Mouse (Mus musculus) liver, embryonic 15.5 days (tissue): ENCODE measurements around the gene Dazl. TPM values are rescaled to one million over a fixed set of nuclear protein-coding genes. Genes with fewer than 3 reads are reported as not detected.
"Not testable (repeated sequence)": the region's sequence is repeated elsewhere in the genome, so short reads cannot be mapped to it uniquely, and the experiment has no call there.

Experiments
- ATAC-seq: fragments of 200-750 bp; cut with Nextera tagmentation; 2 replicates; pipeline ENCODE4 v1.8.0; 2017; ENCODE audit warnings: moderate number of reproducible peaks, mild to moderate bottlenecking, moderate library complexity; ENCODE audit not compliant: insufficient read depth
- H3K27ac ChIP-seq: fragments of 300-500 bp; sonication (generic); replicated peaks from 2 replicates; pipeline ENCODE4 v1.5.1; 2015; ENCODE audit warnings: mild to moderate bottlenecking, inconsistent platforms
- H3K27me3 ChIP-seq: fragments of 300-500 bp; sonication (generic); 2 replicates; pipeline ENCODE4 v1.6.1; 2015; ENCODE audit warnings: mild to moderate bottlenecking, inconsistent platforms
- H3K36me3 ChIP-seq: fragments of 300-500 bp; sonication (generic); replicated peaks from 2 replicates; pipeline ENCODE4 v1.6.1; 2015; ENCODE audit warnings: moderate library complexity, mild to moderate bottlenecking, inconsistent platforms
- H3K4me1 ChIP-seq: fragments of 300-500 bp; sonication (generic); replicated peaks from 2 replicates; pipeline ENCODE4 v1.6.1; 2015; ENCODE audit warnings: inconsistent platforms
- H3K4me2 ChIP-seq: fragments of 300-500 bp; sonication (generic); 2 replicates; pipeline ENCODE4 v1.6.1; 2015; ENCODE audit warnings: moderate library complexity, mild to moderate bottlenecking, inconsistent platforms
- H3K4me3 ChIP-seq: fragments of 300-500 bp; sonication (generic); replicated peaks from 2 replicates; pipeline ENCODE4 v1.5.1; 2015; ENCODE audit warnings: mild to moderate bottlenecking, inconsistent platforms
- H3K9ac ChIP-seq: fragments of 300-500 bp; sonication (generic); 2 replicates; pipeline ENCODE4 v1.6.1; 2015; ENCODE audit warnings: moderate library complexity, mild to moderate bottlenecking, inconsistent platforms
- H3K9me3 ChIP-seq: fragments of 300-500 bp; sonication (generic); replicated peaks from 2 replicates; pipeline ENCODE4 v1.6.1; 2016; ENCODE audit warnings: inconsistent platforms
- WGBS: fragments of 180-500 bp; shearing (Covaris S2); methylation state at CpG from one replicate; pipeline ENCODE4 v1.1.7; 2015; ENCODE audit warnings: mixed read lengths; ENCODE audit not compliant: insufficient replicate concordance; 5-methylcytosine and 5-hydroxymethylcytosine counted together
- polyA plus RNA-seq: library from polyadenylated mRNA; unstranded; fragments of >200 nt; fragmentation: Nextera tagmentation; extraction: Ambion mirVana; gene quantifications from 2 replicates; pipeline ENCODE4 v1.2.1, GENCODE M21; 2015

Dazl gene
- polyA plus RNA-seq, 1 experiment from 2014 or later, result 0.07 TPM

- Histone ChIP-seq H3K4me1 (peaks cover 7% of the 10 kb centered on the region), H3K36me3 (0 out of 2 replicates have a peak, but pooled peaks cover 6% of the 10 kb centered on the region), H3K4me2 (no peak overlapping the region), H3K9me3 (peaks cover 11% of the 10 kb centered on the region; the same call in 1 of the 2 replicates), H3K4me3 (no peak overlapping the region), H3K27me3 (no peaks in the 10 kb centered on the region), H3K27ac (no peak overlapping the region), H3K9ac (no peak overlapping the region)
- 12% methylated on average over 3 of the region's 3 CpGs for WGBS
- ATAC-seq, result no peak
Observed at GRCm38 (mm10) chr17:50291485-50292200, 1.8 kb downstream of the Dazl start.

- Histone ChIP-seq H3K9me3 (no peaks in the 10 kb centered on the region), H3K9ac (no peak overlapping the region), H3K4me2 (no peak overlapping the region), H3K4me3 (no peak overlapping the region), H3K27ac (no peak overlapping the region), H3K4me1 (no peaks in the 10 kb centered on the region), H3K27me3 (no peaks in the 10 kb centered on the region), H3K36me3 (no peaks in the 10 kb centered on the region)
- no peak for ATAC-seq
- WGBS, result 43% methylated on average over 6 of the region's 6 CpGs
Observed at GRCm38 (mm10) chr17:50284845-50285244, 8.6 kb downstream of the Dazl start.

- not testable (repeated sequence) for H3K4me2 ChIP-seq, H3K9ac ChIP-seq, H3K4me1 ChIP-seq, H3K27me3 ChIP-seq, H3K27ac ChIP-seq, ATAC-seq, H3K4me3 ChIP-seq, H3K9me3 ChIP-seq, H3K36me3 ChIP-seq
- WGBS, result 54% methylated on average over 4 of the region's 4 CpGs
Observed at GRCm38 (mm10) chr17:50261615-50262014, 31.8 kb downstream of the Dazl start.

- H3K4me1 ChIP-seq, result no peaks in the 10 kb centered on the region
- H3K9ac ChIP-seq, result no peak overlapping the region
- 74% methylated on average over 6 of the region's 6 CpGs for WGBS
- H3K4me2 ChIP-seq, result no peak overlapping the region
- no peaks in the 10 kb centered on the region for H3K36me3 ChIP-seq
- no peak overlapping the region for H3K4me3 ChIP-seq
- no peaks in the 10 kb centered on the region for H3K9me3 ChIP-seq
- no peak for ATAC-seq
- H3K27ac ChIP-seq, result no peak overlapping the region
- no peaks in the 10 kb centered on the region for H3K27me3 ChIP-seq
Observed at GRCm38 (mm10) chr17:50260856-50261255, 32.6 kb downstream of the Dazl start.

GRCm38 (mm10) chr17:50246605-50247004 lies 46.8 kb downstream of the Dazl start:
- no peak overlapping the region for H3K9ac ChIP-seq
- no peaks in the 10 kb centered on the region for H3K36me3 ChIP-seq
- ATAC-seq, result no peak
- no peaks in the 10 kb centered on the region for H3K4me1 ChIP-seq
- no peak overlapping the region for H3K4me3 ChIP-seq
- H3K9me3 ChIP-seq, result no peaks in the 10 kb centered on the region
- no peak overlapping the region for H3K27ac ChIP-seq
- no peaks in the 10 kb centered on the region for H3K27me3 ChIP-seq
- H3K4me2 ChIP-seq, result no peak overlapping the region
- 70% methylated on average over 6 of the region's 6 CpGs for WGBS

- 48% methylated on average over 4 of the region's 4 CpGs for WGBS
Observed at GRCm38 (mm10) chr17:50244675-50245074, 48.8 kb downstream of the Dazl start.

GRCm38 (mm10) chr17:50243326-50243725 lies 50.1 kb downstream of the Dazl start:
- Histone ChIP-seq H3K27ac (no peak overlapping the region), H3K4me1 (no peaks in the 10 kb centered on the region), H3K27me3 (peaks cover 15% of the 10 kb centered on the region; the same call in 1 of the 2 replicates), H3K9me3 (no peaks in the 10 kb centered on the region), H3K36me3 (no peaks in the 10 kb centered on the region), H3K9ac (no peak overlapping the region), H3K4me2 (no peak overlapping the region), H3K4me3 (no peak overlapping the region)
- 72% methylated on average over 11 of the region's 11 CpGs for WGBS
- ATAC-seq, result no peak

More at GRCm38 (mm10) chr17:50244675-50245074, 48.8 kb downstream of the Dazl start:
- no peak for ATAC-seq
- Histone ChIP-seq H3K9me3 (no peaks in the 10 kb centered on the region), H3K4me2 (no peak overlapping the region), H3K9ac (no peak overlapping the region), H3K4me1 (no peaks in the 10 kb centered on the region), H3K36me3 (no peaks in the 10 kb centered on the region), H3K27ac (no peak overlapping the region), H3K27me3 (peaks cover 3% of the 10 kb centered on the region; the same call in 1 of the 2 replicates), H3K4me3 (no peak overlapping the region)

- H3K4me3 ChIP-seq, result no peak overlapping the region
- WGBS, result 40% methylated on average over 11 of the region's 11 CpGs
- no peak overlapping the region for H3K9ac ChIP-seq
- no peaks in the 10 kb centered on the region for H3K9me3 ChIP-seq
- no peaks in the 10 kb centered on the region for H3K36me3 ChIP-seq
- no peak overlapping the region for H3K27ac ChIP-seq
- peaks cover 21% of the 10 kb centered on the region; the same call in 1 of the 2 replicates for H3K27me3 ChIP-seq
- peaks cover 4% of the 10 kb centered on the region; the same call in 1 of the 2 replicates for H3K4me1 ChIP-seq
- ATAC-seq, result no peak
- H3K4me2 ChIP-seq, result no peak overlapping the region
Observed at GRCm38 (mm10) chr17:50237818-50238610, 55.4 kb downstream of the Dazl start.

- H3K36me3 ChIP-seq, result no peaks in the 10 kb centered on the region
- no peak overlapping the region for H3K27ac ChIP-seq
- H3K4me1 ChIP-seq, result peaks cover 4% of the 10 kb centered on the region; the same call in 1 of the 2 replicates
- no peak overlapping the region for H3K4me3 ChIP-seq
- H3K9me3 ChIP-seq, result no peaks in the 10 kb centered on the region
- WGBS, result 5% methylated on average over 8 of the region's 8 CpGs
- H3K27me3 ChIP-seq, result peaks cover 21% of the 10 kb centered on the region; the same call in 1 of the 2 replicates
- no peak; the same call in 1 of the 2 replicates for ATAC-seq
- no peak overlapping the region for H3K4me2 ChIP-seq
- H3K9ac ChIP-seq, result no peak overlapping the region
Observed at GRCm38 (mm10) chr17:50237436-50237709, 56.1 kb downstream of the Dazl start.

GRCm38 (mm10) chr17:50236702-50237435 lies 56.6 kb downstream of the Dazl start:
- Histone ChIP-seq H3K27me3 (peaks cover 21% of the 10 kb centered on the region; the same call in 1 of the 2 replicates), H3K4me1 (peaks cover 4% of the 10 kb centered on the region; the same call in 1 of the 2 replicates), H3K36me3 (no peaks in the 10 kb centered on the region), H3K4me3 (no peak overlapping the region), H3K27ac (no peak overlapping the region), H3K9ac (no peak overlapping the region), H3K9me3 (no peaks in the 10 kb centered on the region), H3K4me2 (no peak overlapping the region)
- 49% methylated on average over 9 of the region's 9 CpGs for WGBS
- no peak for ATAC-seq
